Mouse (Mus musculus) MEL (cell line): ENCODE measurements around the gene Fam151a.

Experiments
- CHD1 ChIP-seq: IDR thresholded peaks from 2 replicates; pipeline ENCODE4 v1.6.1; 2012; ENCODE audit warnings: low read depth, mild to moderate bottlenecking, inconsistent platforms, low read length, improper control_type of control experiment
- CHD2 ChIP-seq: IDR thresholded peaks from 2 replicates; pipeline ENCODE4 v1.6.1; 2011; ENCODE audit warnings: low read length, improper control_type of control experiment
- CTCF ChIP-seq, 3 experiments: IDR thresholded peaks in 2 of 3; conservative IDR thresholded peaks in 1 of 3; 2 replicates each; pipeline ENCODE4 v1.5.1; 2011 to 2012; ENCODE audit warnings: low read length in 3 of 3, low read depth in 2 of 3, mild to moderate bottlenecking in 2 of 3, improper control_type of control experiment in 1 of 3, inconsistent platforms in 1 of 3, mixed read lengths in 1 of 3, moderate library complexity in 1 of 3; ENCODE audit not compliant: control insufficient read depth in 1 of 3, insufficient read depth in 1 of 3, poor library complexity in 1 of 3, severe bottlenecking in 1 of 3
- ETS1 ChIP-seq: IDR thresholded peaks from 2 replicates; pipeline ENCODE4 v1.6.1; 2012; ENCODE audit warnings: low read depth, mild to moderate bottlenecking, inconsistent platforms, low read length, improper control_type of control experiment, moderate library complexity
- GABPA ChIP-seq: IDR thresholded peaks from 2 replicates; pipeline ENCODE4 v1.6.1; 2012; ENCODE audit warnings: low read depth, mild to moderate bottlenecking, inconsistent platforms, low read length, improper control_type of control experiment, moderate library complexity
- GATA1 ChIP-seq: IDR thresholded peaks from 2 replicates; pipeline ENCODE4 v1.6.1; 2011; ENCODE audit warnings: low read depth, low read length, improper control_type of control experiment
- MAFK ChIP-seq: IDR thresholded peaks from 2 replicates; pipeline ENCODE4 v1.6.1; 2011; ENCODE audit warnings: low read depth, mild to moderate bottlenecking, low read length, improper control_type of control experiment, borderline replicate concordance
- POLR2A ChIP-seq, 2 experiments: IDR thresholded peaks; 2 replicates each; pipeline ENCODE4 v1.6.1; 2011 to 2012; ENCODE audit warnings: low read length in 2 of 2, mild to moderate bottlenecking in 2 of 2, control low read depth in 1 of 2, improper control_type of control experiment in 1 of 2, low read depth in 1 of 2, moderate library complexity in 1 of 2; ENCODE audit not compliant: control insufficient read depth in 1 of 2, insufficient read depth in 1 of 2, poor library complexity in 1 of 2
- RAD21 ChIP-seq: IDR thresholded peaks from 2 replicates; pipeline ENCODE4 v1.6.1; 2011; ENCODE audit warnings: mild to moderate bottlenecking, low read depth, low read length, improper control_type of control experiment
- SMC3 ChIP-seq: IDR thresholded peaks from 2 replicates; pipeline ENCODE4 v1.6.1; 2011; ENCODE audit warnings: low read depth, low read length, improper control_type of control experiment
- TBP ChIP-seq: IDR thresholded peaks from 2 replicates; pipeline ENCODE4 v1.8.0; 2011; ENCODE audit warnings: low read depth, low read length, improper control_type of control experiment
- TCF12 ChIP-seq: IDR thresholded peaks from 2 replicates; pipeline ENCODE4 v1.6.1; 2014; ENCODE audit warnings: low read depth, mild to moderate bottlenecking, inconsistent platforms, low read length, improper control_type of control experiment, moderate library complexity
- USF1 ChIP-seq: IDR thresholded peaks from 2 replicates; pipeline ENCODE4 v1.6.1; 2014; ENCODE audit warnings: low read depth, mild to moderate bottlenecking, inconsistent platforms, low read length, improper control_type of control experiment, moderate library complexity
- ZMIZ1 ChIP-seq: IDR thresholded peaks from 2 replicates; pipeline ENCODE4 v1.6.1; 2012; ENCODE audit warnings: low read depth, mild to moderate bottlenecking, inconsistent platforms, low read length, improper control_type of control experiment, moderate library complexity

DNA sequence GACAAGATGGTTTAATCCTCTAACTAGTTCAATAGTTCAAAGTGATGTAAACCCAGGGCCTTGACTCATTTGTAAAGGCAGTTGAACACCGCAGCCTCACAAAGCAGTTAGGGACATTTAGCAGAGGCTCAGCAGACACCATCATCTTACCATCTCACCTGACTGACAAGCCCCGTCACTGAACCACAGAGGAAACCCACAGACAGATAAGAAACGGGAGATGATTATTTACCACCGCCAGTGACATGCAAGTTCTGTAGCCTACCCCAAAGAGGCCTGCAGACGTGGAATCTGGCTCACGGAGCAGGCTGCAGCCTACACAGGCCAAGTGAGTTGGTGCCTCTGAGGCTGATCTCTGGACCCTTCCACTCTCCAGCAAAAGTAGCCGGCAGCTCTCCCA, 60.6 kb downstream of the Fam151a start:
- TF ChIP-seq USF1, result no peak
- peak in 1 of 2 experiments; percentile 49; a peak in 1 of 4 replicates for TF ChIP-seq POLR2A (IDR thresholded peaks at IDR 0.05; ENCODE audit: control insufficient read depth in 1 of 2, insufficient read depth in 1 of 2, low read depth in 1 of 2, low read length in 2 of 2, poor library complexity in 1 of 2)
- no peak for TF ChIP-seq CTCF (IDR thresholded peaks at IDR 0.05 in 2 of 3, conservative IDR thresholded peaks at IDR 0.05 in 1 of 3; ENCODE audit: control insufficient read depth in 1 of 3, insufficient read depth in 1 of 3, low read depth in 2 of 3, low read length in 3 of 3, poor library complexity in 1 of 3, severe bottlenecking in 1 of 3)
- no peak for TF ChIP-seq CHD2
- peak; percentile 79 for TF ChIP-seq TCF12
- no peak for TF ChIP-seq CHD1
- peak; percentile 77; the same call in 1 of the 2 replicates for TF ChIP-seq MAFK
- peak; percentile 97 for TF ChIP-seq ETS1
- no peak for TF ChIP-seq GABPA
- no peak for TF ChIP-seq SMC3
- peak; percentile 81 for TF ChIP-seq TBP
- no peak for TF ChIP-seq ZMIZ1
- TF ChIP-seq RAD21, result no peak
- TF ChIP-seq GATA1, result peak; percentile 95
